Mouse (Mus musculus) urinary bladder, postnatal 36 days (tissue): ENCODE results near the gene Cdk15.

Experiments
- DNase-seq, 2 experiments: peaks; one replicate each; pipeline ENCODE4 v3.0.0; 2022; ENCODE audit warnings: low spot score in 2 of 2, mixed read lengths in 1 of 2

Cdk15 gene

DNA sequence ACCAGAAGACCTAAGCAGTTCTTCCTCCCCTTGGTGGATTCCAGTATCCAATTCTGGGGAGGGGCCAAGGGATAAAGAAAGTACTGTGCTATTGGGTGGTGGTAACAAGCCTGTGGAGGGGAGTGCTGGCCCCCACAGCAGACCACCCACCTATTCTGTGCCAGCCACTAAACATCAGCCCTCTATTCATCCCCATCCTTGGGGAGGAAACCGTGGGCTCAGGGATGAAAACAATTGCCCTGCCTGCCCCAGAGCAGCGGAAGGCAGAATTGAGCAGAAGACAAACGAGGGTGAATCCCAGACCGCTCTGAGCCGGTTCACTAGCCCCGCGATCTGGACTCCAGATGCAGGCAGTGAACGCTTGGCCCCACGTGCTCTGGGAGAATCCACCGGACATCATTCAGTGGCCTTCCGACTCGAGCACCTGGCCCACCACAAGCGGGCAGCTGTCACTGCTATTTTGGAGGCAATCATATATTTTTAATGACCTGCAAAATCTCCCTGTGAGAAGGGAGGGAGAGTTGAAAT, 119.4 kb downstream of the Cdk15 start:
- DNase-seq, result no peak

DNA sequence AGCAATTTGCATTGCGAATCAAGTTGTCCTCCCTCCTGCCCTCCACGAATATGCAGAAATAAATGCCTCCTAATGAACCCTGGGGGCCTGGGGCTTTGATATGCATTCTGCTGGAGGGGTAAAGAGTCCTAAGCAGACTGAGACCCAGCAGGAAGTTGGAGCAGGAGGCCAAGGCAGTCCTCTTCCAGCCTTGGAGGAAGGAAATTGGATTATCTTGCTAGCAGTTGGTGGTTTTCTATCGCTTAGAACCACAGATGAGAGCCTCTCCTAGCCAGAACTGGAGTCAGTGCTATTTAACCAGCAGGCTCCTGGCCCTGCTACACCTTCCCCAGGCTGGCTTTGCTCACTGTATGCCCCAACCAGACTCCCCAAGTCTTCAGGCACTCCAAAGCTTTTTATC, 119.9 kb downstream of the Cdk15 start:
- no peak for DNase-seq

DNA sequence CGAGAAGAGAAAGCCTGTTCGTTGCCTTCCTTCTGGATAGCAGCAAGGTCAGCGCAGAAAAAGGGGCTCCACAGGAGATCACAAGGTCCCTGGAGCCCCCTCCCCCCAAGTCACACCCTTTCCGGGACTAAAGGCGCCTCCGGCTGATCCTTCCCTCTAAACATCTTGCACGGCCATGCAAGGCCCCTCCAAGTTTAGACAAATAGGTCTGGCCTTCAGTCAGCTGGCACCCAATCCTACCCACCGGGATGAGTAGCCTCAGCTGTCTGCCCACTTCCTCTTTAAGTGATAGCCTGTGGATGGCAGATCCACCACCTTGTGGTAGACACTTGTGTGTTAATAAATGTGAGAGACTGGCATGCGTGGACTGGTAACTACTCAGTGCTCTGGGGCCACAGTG, 120.6 kb downstream of the Cdk15 start:
- DNase-seq, result no peak

DNA sequence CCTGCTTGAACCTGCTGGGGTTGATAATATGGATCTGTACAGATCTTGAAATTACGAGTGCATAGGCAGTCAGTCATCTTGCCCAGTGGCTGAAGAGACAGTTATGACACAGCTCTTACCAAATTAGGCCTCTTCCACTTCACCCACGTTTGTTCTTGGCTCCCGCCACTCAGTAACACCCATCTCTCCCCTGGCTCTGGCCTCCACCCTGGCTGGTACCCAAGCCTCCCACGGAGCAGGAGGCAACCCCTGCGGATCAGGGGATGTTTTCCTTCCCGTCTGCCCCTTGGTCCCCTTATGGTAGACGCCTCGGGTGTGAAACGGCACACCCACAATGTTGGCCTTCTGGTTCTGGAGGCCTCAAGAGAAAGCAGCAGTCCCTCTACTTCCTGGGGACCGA, 124.2 kb downstream of the Cdk15 start:
- peak; percentile 21 to 59 for DNase-seq

DNA sequence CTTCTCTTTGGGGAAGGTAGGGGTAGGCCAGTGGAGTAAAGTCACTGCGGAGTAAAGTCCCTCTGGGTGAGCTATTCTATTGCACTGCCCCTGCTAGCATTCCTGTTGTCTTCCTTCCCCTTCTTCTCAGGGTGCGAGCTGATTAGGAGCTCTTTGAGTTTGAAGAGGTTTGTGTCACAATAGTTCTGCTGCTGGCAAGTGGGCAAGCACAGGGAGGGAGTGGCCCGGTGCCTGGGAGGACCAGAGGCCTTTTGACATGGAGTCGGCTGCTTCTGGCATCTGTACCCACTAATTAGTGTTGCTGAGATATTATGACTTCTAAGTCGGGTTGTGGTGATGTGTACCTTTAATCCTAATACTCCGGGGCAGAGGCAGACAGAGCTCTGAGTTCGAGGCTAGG, 124.8 kb downstream of the Cdk15 start:
- DNase-seq, result peak in 1 of 2 experiments; percentile 15

DNA sequence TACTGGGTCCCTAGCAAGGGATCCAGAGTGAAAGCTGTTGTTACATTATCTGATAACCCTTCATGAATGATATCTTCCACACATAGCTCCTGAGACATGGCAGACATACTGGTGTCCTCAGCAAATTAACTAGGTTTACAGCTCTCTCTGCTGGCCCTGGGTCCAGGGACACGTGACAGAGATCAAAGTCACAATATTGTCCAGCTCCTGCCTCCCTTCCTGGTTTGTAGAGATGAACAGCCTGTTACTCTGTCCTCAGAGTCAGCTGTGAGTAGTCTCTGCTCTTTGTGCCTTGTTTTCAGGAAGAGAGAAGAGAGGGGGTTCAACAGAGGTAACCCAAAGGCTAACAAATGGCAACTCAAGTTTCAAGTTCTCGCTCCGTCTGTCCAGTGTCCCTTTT, 125.8 kb downstream of the Cdk15 start:
- no peak for DNase-seq

DNA sequence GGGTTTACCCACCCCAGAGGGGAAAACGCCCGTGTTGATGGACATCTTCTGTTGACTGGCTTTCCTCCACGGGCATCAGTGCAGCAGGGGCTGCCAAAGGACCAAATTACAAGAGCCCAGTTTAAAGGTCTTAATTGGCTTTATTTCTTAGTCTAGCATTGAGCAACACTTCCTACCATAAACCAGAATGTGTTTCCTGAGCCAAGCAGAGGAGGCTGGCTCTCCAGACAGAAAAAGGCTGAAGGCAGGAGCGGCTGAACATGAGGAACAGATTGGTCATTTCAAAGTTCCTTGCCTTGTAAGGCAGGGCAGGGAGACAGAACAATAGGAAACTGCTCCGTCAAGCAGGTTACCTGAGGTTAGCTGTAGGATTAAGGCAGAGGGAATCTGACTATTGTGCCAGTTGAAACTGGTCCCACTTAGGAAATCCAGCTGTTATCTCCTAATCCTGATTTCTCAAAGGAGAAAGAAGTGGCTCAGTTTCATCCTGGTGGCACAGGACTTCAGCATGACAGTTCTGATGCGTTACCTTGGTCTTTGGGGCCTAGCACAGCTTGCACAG, 126.4 kb downstream of the Cdk15 start:
- DNase-seq, result peak; percentile 17 to 38

DNA sequence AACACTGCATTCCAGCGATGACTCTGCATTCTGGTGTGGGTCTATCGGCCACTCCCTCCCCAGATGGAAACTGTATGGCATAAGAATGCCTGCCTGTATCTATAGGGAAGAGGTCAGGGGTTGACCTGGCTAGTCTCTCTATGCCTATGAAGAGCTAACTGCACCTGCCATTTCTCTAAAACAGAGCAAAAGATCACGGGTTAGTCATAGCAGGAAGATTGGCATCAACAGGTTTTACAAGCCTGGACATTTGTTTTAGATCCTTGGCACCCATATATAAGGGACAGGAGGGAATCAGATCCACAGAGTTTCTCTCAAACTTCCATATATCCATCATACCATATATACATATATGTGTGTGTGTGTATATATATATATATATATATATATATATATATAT, 127.7 kb downstream of the Cdk15 start:
- no peak for DNase-seq

DNA sequence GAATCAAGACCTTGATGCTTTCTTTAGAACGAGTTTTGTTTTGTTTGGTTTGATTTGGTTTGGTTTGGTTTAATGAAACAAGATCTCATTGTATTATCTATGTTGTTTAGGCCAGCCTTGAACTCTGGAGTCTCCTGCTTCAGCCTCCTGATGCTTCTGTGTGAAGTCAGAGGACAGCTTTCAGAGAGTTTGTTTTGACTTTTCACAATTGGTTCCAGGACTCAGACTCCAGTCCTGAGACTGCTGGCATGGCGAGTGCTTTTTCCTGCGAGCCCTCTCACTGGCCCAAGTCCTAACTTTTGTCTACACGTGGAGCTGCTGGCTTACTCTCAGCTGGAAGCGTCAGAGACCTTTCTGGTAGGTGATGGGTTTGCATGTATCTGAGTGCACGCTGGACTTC, 128.9 kb downstream of the Cdk15 start:
- DNase-seq, result no peak

DNA sequence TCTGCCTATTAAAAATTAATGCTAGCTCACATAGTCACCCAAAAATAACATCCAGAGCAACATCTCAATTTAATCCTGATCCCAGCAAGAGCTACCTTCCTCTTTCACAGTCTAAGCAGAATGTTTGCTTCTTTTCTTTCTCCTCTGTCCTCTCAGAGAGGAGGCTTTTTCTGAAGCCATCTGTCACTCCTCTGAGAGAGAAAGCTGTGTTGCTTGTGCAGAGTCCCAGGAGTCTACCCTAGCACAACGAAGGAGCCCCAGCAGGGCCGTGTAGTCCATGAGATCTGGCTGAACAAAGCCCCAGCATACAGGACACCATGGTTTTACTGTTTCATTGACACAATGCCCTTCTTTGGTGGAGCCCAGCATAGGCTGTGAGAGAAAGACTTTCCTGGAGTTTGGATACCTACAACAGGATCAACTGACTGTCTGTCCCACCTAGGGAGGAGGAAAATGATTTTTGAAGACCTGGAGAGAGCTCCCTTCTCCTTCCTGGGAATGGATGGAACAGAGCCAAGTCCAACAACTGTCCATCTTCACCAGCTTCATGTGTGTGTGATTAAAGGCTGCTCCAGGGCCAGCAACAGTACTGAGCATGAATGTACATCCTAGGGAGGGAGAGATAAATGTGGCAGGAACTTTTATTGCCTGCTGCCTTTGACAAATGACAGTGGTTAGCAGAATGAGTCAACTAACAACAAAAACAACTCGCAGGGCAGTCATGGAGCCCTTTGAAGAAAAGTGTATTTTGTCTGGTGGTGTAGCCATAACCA, 131.0 kb downstream of the Cdk15 start:
- DNase-seq, result no peak

DNA sequence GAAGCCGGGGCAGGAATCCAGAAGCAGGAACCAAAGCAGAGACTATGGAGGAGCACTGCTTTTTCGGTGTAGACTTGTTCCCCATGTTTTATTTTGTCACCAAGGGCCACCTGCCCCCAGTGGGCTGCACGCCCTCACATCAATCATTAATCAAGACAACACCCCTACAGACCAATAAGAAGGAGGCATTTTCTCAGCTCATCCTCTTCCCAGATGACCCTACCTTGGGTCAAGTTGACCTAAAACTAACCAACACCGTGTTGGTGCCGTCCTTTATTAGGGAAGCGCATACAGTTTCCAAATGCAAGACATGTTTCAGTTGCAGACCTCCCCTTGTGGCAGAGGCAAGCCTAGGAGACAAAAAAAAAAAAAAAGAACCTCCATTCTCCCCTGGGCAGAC, 132.5 kb downstream of the Cdk15 start:
- no peak for DNase-seq

DNA sequence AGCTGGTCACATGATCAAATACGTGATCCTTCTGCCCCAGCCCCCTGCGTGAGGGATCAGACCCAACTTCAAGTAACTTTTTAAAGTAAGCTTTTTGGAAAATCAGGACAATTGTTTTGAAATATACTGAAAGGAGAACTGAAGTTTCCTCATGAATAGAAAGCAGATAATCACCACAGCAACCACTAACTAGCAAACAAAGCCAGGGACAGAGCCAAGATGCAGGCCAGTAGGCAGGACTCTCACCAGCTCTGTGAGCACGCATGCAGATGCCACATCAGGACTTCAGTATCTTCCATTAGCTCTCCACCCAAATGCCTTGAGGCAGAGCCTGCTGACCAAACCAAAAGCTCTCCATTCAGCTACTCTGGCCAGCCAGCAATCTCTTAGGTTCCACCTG, 135.0 kb downstream of the Cdk15 start:
- peak; percentile 23 to 29 for DNase-seq

DNA sequence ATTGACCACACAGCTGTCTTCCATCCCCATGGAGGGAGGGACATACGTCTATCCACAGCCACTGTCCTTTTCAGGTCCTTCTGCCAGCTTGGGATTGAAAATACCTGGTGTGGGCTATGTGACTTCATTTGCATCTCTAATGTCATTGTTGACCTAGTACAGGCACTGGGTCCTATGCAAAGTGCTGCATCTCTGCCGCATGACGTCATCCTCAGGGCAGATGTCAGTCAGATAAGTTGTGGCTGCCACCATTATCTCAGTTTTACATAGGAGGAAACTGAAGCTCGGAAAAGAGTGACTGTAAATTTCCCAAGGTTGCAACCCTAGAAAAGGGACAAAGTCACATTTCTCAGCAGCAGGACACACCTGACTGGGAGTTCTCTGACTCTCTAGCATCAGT, 137.4 kb downstream of the Cdk15 start:
- no peak for DNase-seq

DNA sequence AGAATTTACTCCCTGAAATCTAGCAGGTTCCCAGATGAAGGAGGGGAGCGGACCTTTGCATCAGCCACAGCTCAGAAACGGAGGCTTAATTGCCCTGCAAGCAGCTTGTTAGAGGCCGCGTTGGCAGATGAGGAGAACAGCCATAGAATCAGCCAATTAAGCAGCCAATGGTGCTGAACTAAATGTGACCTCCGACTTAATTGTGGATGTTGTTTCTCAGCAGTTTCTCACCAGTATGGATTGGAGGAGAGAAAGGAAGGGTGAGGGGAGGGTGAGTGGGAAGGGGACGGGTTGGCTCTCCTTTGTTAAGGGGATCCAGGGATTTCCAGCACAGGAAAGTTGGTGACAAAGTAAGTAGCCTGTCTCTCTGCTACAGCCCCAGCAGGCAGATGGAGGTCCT, 137.9 kb downstream of the Cdk15 start:
- no peak for DNase-seq

DNA sequence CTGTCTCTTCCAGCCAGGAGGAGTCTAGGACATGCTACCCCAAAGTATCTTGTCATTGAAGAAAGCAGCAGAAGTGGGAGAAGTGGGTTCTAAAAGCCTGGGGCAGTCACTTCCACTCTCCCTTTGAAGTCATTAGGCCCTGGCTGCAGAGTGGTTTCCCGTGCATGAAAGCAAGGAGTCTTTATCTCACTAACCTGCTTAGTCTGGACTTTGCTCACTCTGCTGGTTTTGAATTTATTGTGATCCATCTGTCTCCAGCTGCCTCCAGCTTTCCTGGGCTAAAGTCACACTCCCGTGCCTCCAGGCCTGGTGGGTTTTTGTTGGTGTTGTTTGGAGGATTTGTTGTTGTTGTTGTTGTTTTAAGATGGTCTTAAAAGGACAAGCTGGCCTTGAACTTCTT, 139.3 kb downstream of the Cdk15 start:
- DNase-seq, result no peak

DNA sequence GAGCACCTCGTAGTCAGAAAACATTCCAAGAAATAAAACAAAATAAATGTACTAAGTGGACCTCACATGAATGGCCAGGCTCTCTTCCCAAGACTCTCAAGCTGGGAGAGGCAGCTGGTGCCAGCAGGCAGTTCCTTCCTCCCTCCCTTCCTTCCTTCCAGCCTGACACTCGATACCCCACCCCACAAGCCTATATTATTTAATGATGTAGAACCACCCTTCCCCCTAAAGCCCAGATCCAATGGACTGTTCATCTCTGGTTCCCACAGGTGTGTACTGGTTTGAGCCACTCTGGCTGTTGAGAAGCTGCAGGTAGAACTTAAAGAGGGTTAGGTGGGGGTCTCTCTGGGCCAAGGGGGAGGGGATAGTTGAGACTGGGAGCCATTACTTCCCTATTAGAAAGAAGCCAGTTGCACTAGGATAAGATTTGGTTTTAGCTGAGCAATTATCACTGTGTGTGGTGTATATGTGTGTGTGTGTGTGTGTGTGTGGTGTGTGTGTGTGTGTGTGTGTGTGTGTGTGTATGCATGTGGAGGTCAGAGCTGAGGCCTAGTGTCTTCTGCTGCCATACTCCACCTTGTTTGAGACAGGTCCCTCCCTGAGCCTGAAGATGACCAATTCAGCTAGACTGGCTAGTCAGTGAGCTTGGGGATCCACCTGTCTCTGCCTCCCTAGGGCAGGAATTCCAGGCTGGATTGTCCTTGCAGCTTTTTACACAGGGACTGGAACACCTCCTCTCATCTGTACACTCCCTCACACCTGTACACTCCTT, 143.0 kb downstream of the Cdk15 start:
- no peak for DNase-seq

DNA sequence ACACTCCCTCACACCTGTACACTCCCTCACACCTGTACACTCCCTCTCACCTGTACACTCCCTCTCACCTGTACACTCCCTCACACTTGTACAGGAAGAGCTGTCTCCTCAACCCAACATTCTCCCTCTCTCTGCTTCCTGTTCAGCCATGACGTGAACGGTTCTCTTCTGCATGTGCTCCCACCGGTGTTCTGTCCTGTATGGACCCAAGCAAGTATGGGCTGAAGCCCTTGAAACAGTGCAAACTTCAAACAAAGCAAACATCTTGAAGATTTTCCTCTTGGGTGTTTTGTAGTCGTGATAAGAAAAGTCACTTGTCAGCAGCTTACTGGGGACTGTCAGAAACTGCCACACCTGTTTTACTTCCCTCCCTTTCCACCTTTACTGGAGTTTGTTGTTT, 144.5 kb downstream of the Cdk15 start:
- DNase-seq, result no peak
